Mouse (Mus musculus) layer of hippocampus, adult 2 months (tissue): ENCODE data around the gene C3. TPM values are rescaled to one million over a fixed set of nuclear protein-coding genes. Genes with fewer than 3 reads are reported as not detected.

Experiments
- DNase-seq, 2 experiments: peaks; one replicate each; pipeline ENCODE4 v3.0.0; 2022; ENCODE audit warnings: low spot score in 2 of 2
- H3K27ac ChIP-seq: fragments of 200-600 bp; 2 replicates; pipeline ENCODE4 v1.8.1; 2022
- H3K4me3 ChIP-seq: fragments of 200-600 bp; 2 replicates; pipeline ENCODE4 v1.8.1; 2022; ENCODE audit warnings: mild to moderate bottlenecking
- CTCF ChIP-seq: fragments of 200-600 bp; conservative IDR thresholded peaks from 2 replicates; pipeline ENCODE4 v1.8.1; 2022; ENCODE audit warnings: antibody characterized with exemption, mild to moderate bottlenecking, moderate library complexity
- total RNA-seq, 2 experiments: library from RNA; stranded (reverse); gene quantifications; 2 replicates each; pipeline ENCODE4 v1.2.3; 2021

The C3 gene
- total RNA-seq, 2 experiments from 2014 or later: 0.97 to 0.98 TPM

GRCm38 (mm10) chr17:57201841-57202724 lies 25.9 kb downstream of the C3 start:
- Histone ChIP-seq H3K4me3 (no peak overlapping the region), H3K27ac (no peak overlapping the region)
- DNase-seq: no peak
- no peak for TF ChIP-seq CTCF

- Histone ChIP-seq H3K4me3 (no peak overlapping the region), H3K27ac (no peak overlapping the region)
- TF ChIP-seq CTCF: no peak
- DNase-seq: no peak
Measured at GRCm38 (mm10) chr17:57198252-57198651, 29.7 kb downstream of the C3 start.

GRCm38 (mm10) chr17:57195326-57196010 lies 32.5 kb downstream of the C3 start:
- TF ChIP-seq CTCF: no peak
- Histone ChIP-seq H3K27ac (no peak overlapping the region), H3K4me3 (no peak overlapping the region)
- DNase-seq: no peak

GRCm38 (mm10) chr17:57194771-57195170 lies 33.2 kb downstream of the C3 start:
- H3K27ac ChIP-seq: no peak overlapping the region
- H3K4me3 ChIP-seq: no peak overlapping the region
- TF ChIP-seq CTCF: no peak
- no peak for DNase-seq

- Histone ChIP-seq H3K27ac (no peak within 1 kb of the TSS), H3K4me3 (no peak within 1 kb of the TSS)
- no peak for DNase-seq
- no peak for TF ChIP-seq CTCF
Measured at GRCm38 (mm10) chr17:57194041-57194507, 33.9 kb downstream of the C3 start, which contains the start of gene Tnfsf14. Tnfsf14 (minus strand) TSS chr17:57194177.

GRCm38 (mm10) chr17:57188510-57189192 lies 39.3 kb downstream of the C3 start:
- DNase-seq: no peak
- Histone ChIP-seq H3K4me3 (no peak overlapping the region), H3K27ac (no peak overlapping the region)
- no peak for TF ChIP-seq CTCF

- DNase-seq: no peak
- TF ChIP-seq CTCF: no peak
- no peak overlapping the region for H3K4me3 ChIP-seq
- no peak overlapping the region for H3K27ac ChIP-seq
Measured at GRCm38 (mm10) chr17:57185641-57186040, 42.3 kb downstream of the C3 start.

- Histone ChIP-seq H3K4me3 (no peak overlapping the region), H3K27ac (no peak overlapping the region)
- TF ChIP-seq CTCF: no peak
- no peak for DNase-seq
Measured at GRCm38 (mm10) chr17:57182871-57183270, 45.1 kb downstream of the C3 start.

GRCm38 (mm10) chr17:57180363-57180762 lies 47.6 kb downstream of the C3 start:
- no peak for DNase-seq
- Histone ChIP-seq H3K27ac (no peak overlapping the region), H3K4me3 (no peak overlapping the region)
- TF ChIP-seq CTCF: peak; percentile 67

GRCm38 (mm10) chr17:57173351-57173750 lies 54.6 kb downstream of the C3 start:
- Histone ChIP-seq H3K4me3 (no peak overlapping the region), H3K27ac (no peak overlapping the region)
- TF ChIP-seq CTCF: no peak
- DNase-seq: no peak

- Histone ChIP-seq H3K4me3 (no peak overlapping the region), H3K27ac (no peak overlapping the region)
- TF ChIP-seq CTCF: no peak
- DNase-seq: no peak
Measured at GRCm38 (mm10) chr17:57172378-57172777, 55.6 kb downstream of the C3 start.

- Histone ChIP-seq H3K4me3 (no peak overlapping the region), H3K27ac (no peak overlapping the region)
- DNase-seq: no peak
- no peak for TF ChIP-seq CTCF
Measured at GRCm38 (mm10) chr17:57170616-57171260, 57.2 kb downstream of the C3 start.
